Mouse (Mus musculus) neural tube, embryonic 10.5 days (tissue): ENCODE data around the gene Ucn2.

Experiments used
- DNase-seq: peaks from one replicate; pipeline ENCODE4 v3.0.0-alpha.2; 2017; ENCODE audit warnings: low spot score; ENCODE audit errors: extremely low spot score

The Ucn2 gene

DNA sequence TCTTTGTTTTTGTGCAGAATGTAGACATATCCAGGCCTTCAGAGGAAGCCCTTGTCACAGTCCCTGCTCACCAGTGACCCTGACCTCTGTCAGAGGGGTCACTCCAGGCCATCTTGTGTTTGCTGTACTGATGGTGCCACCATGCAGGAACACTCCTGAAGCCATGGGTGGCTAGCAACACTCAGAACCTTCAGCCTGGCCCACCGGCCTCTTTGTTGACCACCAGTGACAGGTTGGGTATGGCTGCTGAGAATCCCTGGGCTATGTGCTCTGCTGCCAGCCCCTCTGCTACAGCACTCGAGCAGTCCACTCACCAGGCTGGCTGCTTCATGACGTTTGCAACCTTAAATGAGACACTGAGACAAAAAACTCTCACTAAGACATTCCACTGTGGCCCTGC, 44.5 kb downstream of the Ucn2 start:
- DNase-seq = no peak

DNA sequence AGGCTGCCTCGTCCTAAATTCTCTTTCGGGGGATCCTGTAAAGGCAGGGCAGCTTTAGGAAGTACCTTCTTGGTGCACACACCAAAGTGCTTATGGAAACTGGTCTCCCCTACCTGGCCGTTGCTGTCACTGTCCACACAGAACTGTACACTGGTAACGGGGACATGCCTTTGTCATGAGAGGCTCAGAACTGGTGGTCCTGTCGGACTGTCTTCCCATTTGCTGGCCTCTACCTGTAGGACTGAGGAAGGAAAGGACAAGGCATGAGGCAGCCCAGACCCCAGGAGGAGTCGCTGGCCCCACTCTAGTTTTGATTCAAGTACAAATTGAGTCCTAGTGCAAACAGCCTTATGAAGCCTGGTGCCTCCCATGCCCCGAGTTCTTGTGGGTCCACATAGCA, 45.2 kb downstream of the Ucn2 start:
- DNase-seq = no peak

DNA sequence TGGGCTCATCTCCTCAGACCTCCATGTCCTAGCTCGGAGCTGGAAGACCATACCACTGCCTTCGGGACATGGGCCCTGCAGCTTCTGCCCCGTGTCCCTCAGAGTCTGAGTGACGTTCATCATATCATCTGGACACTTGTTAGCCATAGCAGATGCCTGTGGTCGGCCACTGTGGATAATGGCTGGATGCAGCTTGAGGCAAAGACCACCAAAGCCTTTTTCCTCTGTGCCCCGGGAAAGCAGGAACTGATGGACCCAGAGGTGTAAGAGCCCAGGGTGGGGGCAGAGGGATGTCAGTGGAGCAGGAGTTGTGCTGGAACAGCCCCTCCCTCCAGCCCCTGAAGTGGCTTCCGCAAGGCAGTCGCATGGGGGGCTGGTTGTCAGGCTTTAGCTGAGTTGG, 45.9 kb downstream of the Ucn2 start:
- no peak for DNase-seq

DNA sequence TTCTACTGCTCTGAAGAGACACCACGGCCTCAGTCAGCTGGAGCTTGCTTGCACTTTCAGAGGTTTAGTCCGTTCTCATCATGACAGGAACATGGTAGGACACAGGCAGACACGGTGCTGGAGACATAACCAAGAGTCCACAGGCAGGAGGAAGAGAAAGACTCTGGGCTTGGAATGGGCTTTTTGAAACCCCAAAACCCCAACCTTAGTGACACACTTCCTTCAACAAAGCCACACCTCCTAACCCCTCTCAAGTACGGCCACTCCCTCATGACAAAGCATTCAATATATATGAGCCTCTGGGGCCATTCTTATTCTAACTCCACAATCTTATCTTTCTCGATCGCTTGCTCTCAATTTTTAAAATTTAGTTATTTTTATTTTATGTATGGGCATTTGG, 46.6 kb downstream of the Ucn2 start:
- DNase-seq = no peak
